Mouse (Mus musculus) liver, postnatal 0 days (tissue): Measurements from ENCODE around the gene Prps1l1. TPM values are rescaled to one million over a fixed set of nuclear protein-coding genes. Genes with fewer than 3 reads are reported as not detected.

Experiments
- ATAC-seq: fragments of 200-750 bp; cut with Nextera tagmentation; 2 replicates; pipeline ENCODE4 v1.8.0; 2017; ENCODE audit warnings: mild to moderate bottlenecking, moderate library complexity
- DNase-seq: peaks from one replicate; pipeline ENCODE4 v3.0.0-alpha.2; 2016
- H3K27ac ChIP-seq: fragments of 300-500 bp; sonication (generic); 2 replicates; pipeline ENCODE4 v1.5.1; 2014; ENCODE audit warnings: antibody characterized with exemption, moderate library complexity, mild to moderate bottlenecking, low read depth
- H3K27me3 ChIP-seq: fragments of 300-500 bp; sonication (generic); 2 replicates; pipeline ENCODE4 v1.6.1; 2014; ENCODE audit warnings: low read length, control low read depth, mixed read lengths; ENCODE audit not compliant: insufficient read depth
- H3K36me3 ChIP-seq: fragments of 300-500 bp; sonication (generic); replicated peaks from 2 replicates; pipeline ENCODE4 v1.6.1; 2014; ENCODE audit warnings: mild to moderate bottlenecking, control low read depth, low read length, moderate library complexity, mixed read lengths; ENCODE audit not compliant: insufficient read depth
- H3K4me1 ChIP-seq: fragments of 300-500 bp; sonication (generic); 2 replicates; pipeline ENCODE4 v1.6.1; 2014; ENCODE audit warnings: antibody characterized with exemption, mild to moderate bottlenecking, control low read depth; ENCODE audit not compliant: insufficient read depth
- H3K4me2 ChIP-seq: fragments of 300-500 bp; sonication (generic); 2 replicates; pipeline ENCODE4 v1.6.1; 2014; ENCODE audit warnings: low read depth, mild to moderate bottlenecking, low read length, moderate library complexity, mixed read lengths
- H3K4me3 ChIP-seq: fragments of 300-500 bp; sonication (generic); 2 replicates; pipeline ENCODE4 v1.5.1; 2014; ENCODE audit warnings: low read depth, low read length
- H3K9ac ChIP-seq: fragments of 300-500 bp; sonication (generic); replicated peaks from 2 replicates; pipeline ENCODE4 v1.6.1; 2014; ENCODE audit warnings: mild to moderate bottlenecking, moderate library complexity
- H3K9me3 ChIP-seq: fragments of 300-500 bp; sonication (generic); 2 replicates; pipeline ENCODE4 v1.6.1; 2016; ENCODE audit warnings: mild to moderate bottlenecking, control low read depth, low read length, mixed read lengths
- CTCF ChIP-seq: sonication (generic); IDR thresholded peaks from 2 replicates; pipeline ENCODE4 v1.5.1; 2016; ENCODE audit warnings: antibody characterized with exemption, low read depth
- EP300 ChIP-seq: IDR thresholded peaks from 2 replicates; pipeline ENCODE4 v1.6.1; 2016; ENCODE audit warnings: antibody characterized with exemption, low read depth, mild to moderate bottlenecking
- WGBS: fragments of 180-500 bp; shearing (Covaris S2); extraction: QIAGEN DNeasy Blood & Tissue Kit; methylation state at CpG from one replicate; pipeline ENCODE4 v1.1.7; 2014; ENCODE audit not compliant: insufficient replicate concordance; 5-methylcytosine and 5-hydroxymethylcytosine counted together
- polyA plus RNA-seq: library from polyadenylated mRNA; unstranded; fragments of >200 nt; fragmentation: Nextera tagmentation; extraction: Ambion mirVana; gene quantifications from 2 replicates; pipeline ENCODE4 v1.2.1, GENCODE M21; 2015

Prps1l1 gene
- polyA plus RNA-seq, 1 experiment from 2014 or later: not detected

DNA sequence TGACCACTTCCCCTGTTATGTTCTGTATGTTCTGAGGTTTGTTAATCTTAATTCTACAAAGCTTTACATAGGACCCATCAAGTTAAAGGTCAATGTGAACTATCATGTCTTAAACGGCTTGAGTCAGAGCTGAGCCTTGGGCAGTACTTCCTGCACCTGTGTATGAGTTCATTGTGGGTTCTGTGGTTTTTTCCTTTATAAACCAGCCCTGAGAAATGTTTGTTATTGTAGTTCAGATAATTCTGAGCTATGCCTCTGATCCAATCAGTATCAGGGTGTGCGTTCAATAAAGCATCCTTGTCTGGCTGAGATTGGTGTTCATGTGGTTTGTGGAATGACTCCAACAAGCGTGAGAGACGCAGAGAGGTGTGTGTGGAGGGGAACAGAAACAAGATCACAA, 5.8 kb downstream of the Prps1l1 start:
- Histone ChIP-seq H3K9me3 (no peaks in the 10 kb centered on the region), H3K27me3 (no peaks in the 10 kb centered on the region), H3K4me3 (no peak overlapping the region), H3K36me3 (no peaks in the 10 kb centered on the region), H3K27ac (peak overlapping the region; percentile 78), H3K4me1 (peaks cover 6% of the 10 kb centered on the region; the same call in 1 of the 2 replicates), H3K4me2 (no peak overlapping the region), H3K9ac (no peak overlapping the region)
- ATAC-seq (peak; percentile 28; the same call in 1 of the 2 replicates), DNase-seq (no peak)
- TF ChIP-seq CTCF: no peak
- TF ChIP-seq EP300: no peak
- 56% methylated on average over 4 of the region's 4 CpGs for WGBS

DNA sequence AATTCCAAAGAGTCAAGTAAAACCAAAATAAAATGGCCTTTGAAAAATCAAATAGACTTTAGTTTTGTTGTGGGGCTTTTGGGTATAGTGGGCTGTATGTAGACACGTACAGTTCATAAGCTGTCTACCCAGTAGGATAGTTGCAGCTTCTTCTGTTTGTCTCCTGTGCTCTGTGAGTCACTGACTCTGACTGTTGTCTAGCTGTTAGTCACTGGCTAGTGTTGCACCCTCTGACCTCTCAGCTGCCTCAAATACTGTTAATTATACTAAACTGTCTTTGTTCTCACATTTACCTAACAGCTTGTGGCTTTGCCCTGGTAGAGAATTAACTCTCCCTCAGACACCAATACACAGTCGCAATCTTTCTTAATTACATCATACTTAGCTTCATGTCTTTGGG, 7.3 kb downstream of the Prps1l1 start:
- no peaks in the 10 kb centered on the region for H3K36me3 ChIP-seq
- no peak overlapping the region for H3K27ac ChIP-seq
- WGBS: 74% methylated on average over 2 of the region's 2 CpGs
- no peak overlapping the region for H3K4me2 ChIP-seq
- DNase-seq (no peak), ATAC-seq (no peak)
- H3K9me3 ChIP-seq: no peaks in the 10 kb centered on the region
- peaks cover 6% of the 10 kb centered on the region; the same call in 1 of the 2 replicates for H3K4me1 ChIP-seq
- no peak overlapping the region for H3K4me3 ChIP-seq
- H3K27me3 ChIP-seq: no peaks in the 10 kb centered on the region
- TF ChIP-seq CTCF: no peak
- no peak for TF ChIP-seq EP300
- no peak overlapping the region for H3K9ac ChIP-seq

DNA sequence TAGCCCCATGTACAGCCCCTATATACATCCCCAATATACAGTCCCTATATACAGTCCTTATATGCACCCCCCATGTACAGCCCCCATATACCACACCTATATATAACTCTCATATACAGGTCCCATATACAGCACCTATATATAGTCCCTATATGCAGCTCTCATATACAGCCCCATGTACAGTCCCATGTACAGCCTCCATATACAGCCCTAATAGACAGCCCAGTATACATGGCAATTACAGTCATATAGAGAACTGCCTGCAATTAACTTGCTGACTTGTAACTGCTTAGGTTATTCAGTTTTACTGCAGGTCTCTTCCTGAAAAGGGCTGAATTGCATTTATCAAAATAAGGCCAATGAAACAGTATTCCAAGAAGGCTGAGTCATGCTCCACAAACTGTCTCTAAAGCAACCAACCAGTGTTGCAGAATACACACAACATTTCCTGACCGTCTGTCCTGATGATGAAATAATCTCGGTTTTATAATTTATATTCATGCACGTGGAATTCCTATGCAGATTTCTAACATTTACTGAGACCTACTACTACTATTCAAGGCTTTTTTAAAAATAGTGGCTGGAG, 13.1 kb downstream of the Prps1l1 start:
- Histone ChIP-seq H3K4me3 (no peak overlapping the region), H3K9me3 (no peaks in the 10 kb centered on the region), H3K27me3 (no peaks in the 10 kb centered on the region), H3K36me3 (no peaks in the 10 kb centered on the region), H3K27ac (no peak overlapping the region), H3K4me2 (no peak overlapping the region), H3K4me1 (no peaks in the 10 kb centered on the region), H3K9ac (no peak overlapping the region)
- WGBS: 66% methylated on average over 3 of the region's 3 CpGs
- no peak for ATAC-seq
- no peak for TF ChIP-seq EP300
- TF ChIP-seq CTCF: no peak
- DNase-seq: no peak

DNA sequence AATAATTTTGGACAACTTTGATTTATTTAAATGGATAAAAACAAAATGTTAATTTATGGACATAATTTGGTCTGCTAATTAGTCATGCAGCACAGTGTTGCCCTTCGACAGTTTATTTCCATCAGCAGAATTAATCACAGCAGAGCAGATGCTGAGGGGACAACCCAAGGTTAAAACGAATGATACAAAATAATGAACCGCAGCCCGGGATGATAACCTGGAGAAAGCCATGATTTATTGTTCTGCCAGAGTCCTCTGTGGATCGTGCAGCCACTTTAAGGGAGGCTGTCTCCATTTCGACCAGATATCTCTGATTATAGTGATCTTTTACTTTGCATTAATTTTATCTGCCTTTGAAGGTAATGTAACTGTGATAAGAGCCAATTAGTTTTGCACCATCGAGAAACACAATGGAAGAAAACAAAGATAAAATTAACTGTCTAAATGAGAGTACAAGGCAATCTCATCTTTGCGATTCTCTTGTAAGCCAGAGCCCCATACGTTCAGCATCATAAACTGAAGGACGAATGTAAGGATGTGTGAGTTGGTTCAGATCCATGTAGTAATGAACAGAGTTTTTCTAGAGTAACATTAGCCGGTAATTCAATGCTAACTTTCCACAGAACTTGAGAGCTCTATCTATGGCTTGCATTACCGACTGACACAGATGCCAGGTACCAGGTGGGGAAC, 14.4 kb downstream of the Prps1l1 start:
- Histone ChIP-seq H3K9ac (no peak overlapping the region), H3K27ac (no peak overlapping the region), H3K4me2 (no peak overlapping the region), H3K4me1 (no peaks in the 10 kb centered on the region), H3K9me3 (no peaks in the 10 kb centered on the region), H3K36me3 (no peaks in the 10 kb centered on the region), H3K27me3 (no peaks in the 10 kb centered on the region), H3K4me3 (no peak overlapping the region)
- WGBS: 76% methylated on average over 12 of the region's 12 CpGs
- DNase-seq: no peak
- TF ChIP-seq EP300: no peak
- no peak for TF ChIP-seq CTCF
- no peak for ATAC-seq

DNA sequence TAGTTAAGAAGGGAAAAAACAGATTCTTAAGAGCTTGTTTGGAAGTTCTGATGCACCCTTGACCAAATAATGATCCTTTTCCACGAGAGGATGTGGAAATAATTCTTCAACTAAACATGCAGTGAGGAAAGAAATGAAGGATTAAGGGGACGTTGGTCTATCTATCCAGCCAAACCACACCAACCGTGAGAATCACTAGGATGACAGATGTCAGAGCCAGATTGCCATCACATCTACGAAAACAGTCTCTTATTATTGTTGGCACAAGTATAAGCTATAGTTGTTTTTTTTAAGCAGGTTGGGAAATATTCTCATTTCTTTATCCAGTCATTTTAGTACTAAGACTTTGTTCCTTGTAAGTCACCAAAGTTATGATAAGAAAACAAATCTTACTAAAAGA, 15.8 kb downstream of the Prps1l1 start:
- H3K27me3 ChIP-seq: no peaks in the 10 kb centered on the region
- DNase-seq (no peak), ATAC-seq (no peak)
- no peak overlapping the region for H3K9ac ChIP-seq
- no peak overlapping the region for H3K4me2 ChIP-seq
- H3K4me3 ChIP-seq: no peak overlapping the region
- TF ChIP-seq EP300 (no peak), CTCF (no peak)
- no peak overlapping the region for H3K27ac ChIP-seq
- H3K36me3 ChIP-seq: no peaks in the 10 kb centered on the region
- WGBS: 42% methylated on average over 4 of the region's 4 CpGs
- no peaks in the 10 kb centered on the region for H3K4me1 ChIP-seq
- no peaks in the 10 kb centered on the region for H3K9me3 ChIP-seq

DNA sequence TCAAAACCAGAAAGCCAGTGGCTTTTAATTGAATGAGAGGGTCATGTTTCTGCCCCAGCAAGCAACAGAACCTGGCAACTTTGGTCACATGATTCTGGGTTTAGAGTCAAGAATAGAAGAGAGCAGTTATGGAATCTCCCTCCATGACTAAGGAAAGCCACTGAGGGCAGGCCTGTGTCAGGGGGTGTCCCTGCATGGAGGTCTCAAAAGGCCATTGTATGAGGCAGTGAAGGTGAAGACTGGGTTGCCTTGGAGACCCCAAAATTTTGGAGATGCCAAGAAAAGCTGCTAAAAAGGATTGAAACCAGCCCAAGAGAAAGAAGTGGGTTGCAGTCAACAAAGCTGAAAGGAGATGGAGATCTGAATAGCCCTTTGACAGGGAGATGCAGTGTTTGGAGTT, 21.2 kb downstream of the Prps1l1 start:
- H3K27me3 ChIP-seq: no peaks in the 10 kb centered on the region
- no peak overlapping the region for H3K9ac ChIP-seq
- H3K36me3 ChIP-seq: no peaks in the 10 kb centered on the region
- no peak overlapping the region for H3K4me2 ChIP-seq
- no peaks in the 10 kb centered on the region for H3K4me1 ChIP-seq
- ATAC-seq: no peak
- H3K27ac ChIP-seq: no peak overlapping the region
- no peak overlapping the region for H3K4me3 ChIP-seq
- no peak for TF ChIP-seq EP300
- TF ChIP-seq CTCF: no peak
- no peaks in the 10 kb centered on the region for H3K9me3 ChIP-seq
- no peak for DNase-seq
